Mouse (Mus musculus) layer of hippocampus, postnatal 25 days (tissue): ENCODE data around the gene Abtb1. TPM values are rescaled to one million over a fixed set of nuclear protein-coding genes. Genes with fewer than 3 reads are reported as not detected.

Source experiments
- DNase-seq, 2 experiments: peaks; one replicate each; pipeline ENCODE4 v3.0.0; 2022; ENCODE audit warnings: mixed read lengths in 2 of 2, low spot score in 1 of 2; ENCODE audit errors: extremely low spot score in 1 of 2
- total RNA-seq, 2 experiments: library from RNA; stranded (reverse); gene quantifications; 2 replicates each; pipeline ENCODE4 v1.2.3; 2021

Abtb1 gene
- total RNA-seq, 2 experiments from 2014 or later = 32.7 to 34.1 TPM

- no peak for DNase-seq
These were observed 32.4 kb downstream of the Abtb1 start for GRCm38 (mm10) chr6:88809091-88810037.

- DNase-seq = no peak
These were observed 36.7 kb downstream of the Abtb1 start for GRCm38 (mm10) chr6:88804966-88805577.

- DNase-seq = no peak
These were observed 37.7 kb downstream of the Abtb1 start for GRCm38 (mm10) chr6:88803957-88804695.

- DNase-seq = no peak
These were observed 38.7 kb downstream of the Abtb1 start for GRCm38 (mm10) chr6:88803051-88803450.

DNA sequence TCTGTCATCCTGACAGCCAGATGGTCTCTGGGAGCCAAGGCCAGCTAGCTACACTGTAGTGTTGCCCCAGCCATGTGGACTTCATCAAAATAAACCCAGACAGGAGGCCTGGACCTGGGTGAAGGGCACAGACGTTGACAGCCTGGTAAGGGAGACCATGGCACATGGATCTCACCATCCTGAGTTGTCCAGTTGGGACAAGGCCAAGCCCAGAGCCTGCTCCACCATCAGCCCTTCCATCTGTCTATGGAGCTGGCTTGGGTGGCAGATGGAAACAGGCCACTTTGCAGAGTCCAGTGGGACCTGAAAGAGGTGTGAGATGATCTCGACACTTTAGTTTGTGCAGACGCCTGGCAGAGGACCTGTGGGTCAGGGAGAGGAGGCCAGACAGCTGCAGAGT lies 41.0 kb downstream of the Abtb1 start:
- no peak for DNase-seq

DNA sequence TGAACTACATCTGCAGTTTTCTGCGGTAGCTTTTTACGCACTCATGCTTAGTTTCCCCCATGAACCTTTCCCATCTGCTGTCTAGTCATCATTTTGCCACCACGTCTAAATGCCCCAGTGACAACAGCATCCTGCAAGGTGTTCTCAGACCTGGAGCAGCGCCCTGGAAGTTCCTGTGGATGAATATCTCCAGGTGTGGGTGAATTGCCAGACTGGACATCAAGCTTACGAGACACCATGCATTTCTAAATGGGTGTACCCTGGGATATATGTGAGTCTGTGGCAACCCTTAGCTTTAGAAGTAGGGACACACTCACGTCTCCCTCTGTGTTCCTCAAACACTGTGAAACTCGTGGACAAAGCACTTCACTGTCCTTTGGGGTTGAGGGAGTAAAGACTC lies 41.6 kb downstream of the Abtb1 start:
- DNase-seq = no peak

DNA sequence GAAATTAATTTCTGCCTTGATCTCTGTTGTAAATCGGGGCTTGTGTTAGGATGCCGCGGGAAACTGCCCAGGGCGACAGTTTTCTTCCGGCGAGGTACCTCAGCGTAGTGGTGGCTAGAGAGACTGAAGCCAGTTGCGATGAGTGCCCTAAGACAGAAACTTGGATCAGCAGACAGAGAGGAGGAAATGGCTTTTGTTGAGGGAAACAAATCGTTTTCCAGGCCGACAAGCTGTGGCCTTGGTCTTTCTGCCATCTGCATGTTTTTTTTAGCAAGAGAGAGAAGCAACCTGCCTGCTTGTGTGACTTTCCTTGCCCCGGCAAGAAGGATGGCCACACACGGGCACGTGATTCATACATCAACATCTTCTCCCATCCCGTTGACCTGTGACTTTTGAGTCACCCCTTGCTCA lies 47.2 kb downstream of the Abtb1 start:
- no peak for DNase-seq

DNA sequence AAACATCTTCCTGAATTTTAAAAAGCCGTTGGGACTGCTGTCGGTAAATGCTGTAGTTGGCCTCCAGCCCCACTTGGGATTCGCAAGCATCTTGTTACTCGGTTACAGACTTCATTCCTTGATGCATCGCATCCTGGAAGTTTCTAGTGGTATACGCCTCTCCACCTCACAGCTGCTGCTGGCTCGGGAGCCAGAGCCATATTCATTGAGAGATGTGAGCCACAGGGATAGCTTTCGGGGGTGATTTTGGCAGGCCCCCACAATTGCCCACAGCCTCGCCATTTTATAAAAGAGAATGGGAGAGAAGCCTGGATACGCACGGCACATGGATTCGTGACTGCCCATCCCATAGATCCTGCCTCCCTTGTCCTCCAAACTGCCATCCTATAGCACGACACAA lies 47.9 kb downstream of the Abtb1 start:
- DNase-seq = no peak

DNA sequence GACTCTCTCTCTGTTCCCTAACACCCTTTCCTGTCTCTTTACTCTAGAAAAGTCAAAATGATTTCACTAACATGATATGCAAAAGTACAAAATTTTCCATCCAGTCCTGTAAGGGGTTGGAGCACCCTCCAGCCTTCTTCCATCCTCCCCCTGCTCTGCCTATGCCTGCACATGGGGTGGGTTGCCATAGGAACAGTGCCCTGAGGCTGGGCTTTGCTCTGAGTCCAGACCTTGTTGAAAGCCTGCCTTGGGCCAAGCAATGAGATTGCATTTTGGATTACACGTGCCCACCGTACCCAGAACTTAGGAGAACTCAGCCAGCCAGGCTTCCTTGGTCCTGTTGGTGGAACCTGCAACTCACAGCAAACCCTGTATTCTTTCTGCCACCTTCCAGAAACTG lies 48.5 kb downstream of the Abtb1 start:
- DNase-seq = no peak

GRCm38 (mm10) chr6:88792147-88792691 lies 49.6 kb downstream of the Abtb1 start:
- DNase-seq = no peak

DNA sequence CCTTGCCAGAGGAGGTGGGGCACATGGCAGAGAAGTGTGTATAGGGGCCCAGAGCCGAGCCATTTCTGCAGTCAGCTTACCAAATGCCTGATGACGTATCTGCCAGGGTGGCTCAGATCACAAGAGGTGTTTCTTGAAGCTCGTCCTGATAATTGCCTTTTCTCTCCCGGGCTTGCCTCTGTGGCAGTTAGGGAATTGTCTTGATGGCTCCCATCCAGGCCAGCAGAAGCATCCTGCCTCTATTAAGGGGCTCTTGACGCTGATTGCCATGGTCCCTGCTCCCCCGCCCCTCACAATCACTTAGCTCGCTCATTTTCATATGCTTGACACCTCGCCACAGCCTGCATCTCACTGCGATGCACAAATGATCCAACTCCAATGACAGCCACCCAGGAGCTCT lies 50.5 kb downstream of the Abtb1 start:
- DNase-seq = no peak

DNA sequence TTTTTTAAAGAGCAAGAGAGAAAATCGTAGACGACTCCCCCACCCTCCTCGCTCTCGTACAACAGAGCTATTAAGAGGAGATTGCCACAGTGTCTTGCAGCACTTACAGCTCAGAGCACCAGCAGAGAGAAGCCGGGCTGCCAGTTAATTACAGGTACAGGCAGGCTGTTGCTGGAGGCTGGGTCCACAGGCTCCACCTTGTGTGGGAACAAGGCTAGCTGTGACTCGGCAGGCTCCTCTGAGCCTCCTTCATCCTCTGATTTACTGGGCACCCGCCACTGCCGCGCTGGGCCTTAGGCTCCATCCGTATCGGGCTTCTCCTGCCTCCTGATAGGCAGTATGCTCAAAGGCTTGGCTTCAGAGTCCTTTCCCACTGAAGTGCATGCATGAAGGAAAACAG lies 53.6 kb downstream of the Abtb1 start:
- DNase-seq = no peak

DNA sequence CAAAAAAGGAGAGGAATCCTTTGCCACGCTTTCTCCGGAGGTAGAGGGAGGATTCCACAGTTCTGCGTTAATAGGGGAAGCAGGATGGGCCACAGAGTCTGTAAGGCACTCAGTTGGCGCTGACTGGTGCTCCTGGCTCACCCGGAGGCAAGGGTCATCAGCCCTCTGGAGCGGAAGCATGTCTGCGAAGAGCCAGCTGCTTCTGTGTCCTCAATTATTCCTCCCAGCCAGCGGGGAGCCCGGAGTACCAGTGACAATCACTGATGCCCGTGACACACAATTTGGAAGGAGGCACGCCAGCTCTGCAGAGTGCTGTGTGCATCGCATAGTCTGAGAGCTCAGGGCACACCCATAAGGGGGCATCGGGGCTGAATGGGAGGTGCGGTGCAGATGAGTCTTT lies 54.3 kb downstream of the Abtb1 start:
- DNase-seq = no peak

- no peak for DNase-seq
These were observed 54.9 kb downstream of the Abtb1 start for GRCm38 (mm10) chr6:88786732-88787445.

Other genes with a start within 250 kb of the Abtb1 start
- gene Kbtbd12, start 204.0 kb downstream of the Abtb1 start, total RNA-seq = under 1 TPM in 1 of 2 experiments, not detected in 1; 0.25 TPM
- gene Mgll, start 117.6 kb downstream of the Abtb1 start, total RNA-seq = 100 to 1,000 TPM; 190 to 192 TPM
- 100 to 1,000 TPM; 178 to 179 TPM for gene Podxl2, start 33.1 kb upstream of the Abtb1 start, total RNA-seq
- gene Mcm2, start 56.8 kb upstream of the Abtb1 start, total RNA-seq = 1 to 10 TPM; 5.5 to 6.6 TPM
- gene Tpra1, start 60.3 kb upstream of the Abtb1 start, total RNA-seq = 10 to 100 TPM; 35.1 to 45.1 TPM